Mouse (Mus musculus) heart, embryonic 12.5 days (tissue): ENCODE data around the gene Gkn1. TPM values are rescaled to one million over a fixed set of nuclear protein-coding genes. Genes with fewer than 3 reads are reported as not detected.

Source experiments
- ATAC-seq: fragments of 200-750 bp; cut with Nextera tagmentation; 2 replicates; pipeline ENCODE4 v1.8.0; 2017; ENCODE audit warnings: moderate TSS enrichment, moderate library complexity; ENCODE audit not compliant: insufficient number of reproducible peaks, low FRiP score
- H3K27ac ChIP-seq: fragments of 300-500 bp; sonication (generic); 2 replicates; pipeline ENCODE4 v1.5.1; 2016; ENCODE audit warnings: mild to moderate bottlenecking, moderate library complexity; ENCODE audit not compliant: poor library complexity, severe bottlenecking
- H3K27me3 ChIP-seq: fragments of 300-500 bp; sonication (generic); replicated peaks from 2 replicates; pipeline ENCODE4 v1.6.1; 2016; ENCODE audit warnings: mild to moderate bottlenecking, moderate library complexity
- H3K36me3 ChIP-seq: fragments of 300-500 bp; sonication (generic); 2 replicates; pipeline ENCODE4 v1.6.1; 2016; ENCODE audit warnings: mild to moderate bottlenecking, moderate library complexity
- H3K4me1 ChIP-seq: fragments of 300-500 bp; sonication (generic); replicated peaks from 2 replicates; pipeline ENCODE4 v1.6.1; 2016; ENCODE audit warnings: mild to moderate bottlenecking
- H3K4me2 ChIP-seq: fragments of 300-500 bp; sonication (generic); 2 replicates; pipeline ENCODE4 v1.6.1; 2016; ENCODE audit warnings: mild to moderate bottlenecking, moderate library complexity
- H3K4me3 ChIP-seq: fragments of 300-500 bp; sonication (generic); 2 replicates; pipeline ENCODE4 v1.5.1; 2016; ENCODE audit warnings: mild to moderate bottlenecking
- H3K9ac ChIP-seq: fragments of 300-500 bp; sonication (generic); 2 replicates; pipeline ENCODE4 v1.6.1; 2016; ENCODE audit warnings: mild to moderate bottlenecking, moderate library complexity
- H3K9me3 ChIP-seq: fragments of 300-500 bp; sonication (generic); replicated peaks from 2 replicates; pipeline ENCODE4 v1.6.1; 2016; ENCODE audit warnings: mild to moderate bottlenecking, moderate library complexity
- WGBS: fragments of 180-500 bp; shearing (Covaris S2); methylation state at CpG from one replicate; pipeline ENCODE4 v1.1.7; 2016; 5-methylcytosine and 5-hydroxymethylcytosine counted together
- polyA plus RNA-seq: library from polyadenylated mRNA; unstranded; fragments of >200 nt; fragmentation: Nextera tagmentation; extraction: Ambion mirVana; gene quantifications from 2 replicates; pipeline ENCODE4 v1.2.1, GENCODE M21; 2016

The Gkn1 gene
- polyA plus RNA-seq, 1 experiment from 2014 or later = not detected

DNA sequence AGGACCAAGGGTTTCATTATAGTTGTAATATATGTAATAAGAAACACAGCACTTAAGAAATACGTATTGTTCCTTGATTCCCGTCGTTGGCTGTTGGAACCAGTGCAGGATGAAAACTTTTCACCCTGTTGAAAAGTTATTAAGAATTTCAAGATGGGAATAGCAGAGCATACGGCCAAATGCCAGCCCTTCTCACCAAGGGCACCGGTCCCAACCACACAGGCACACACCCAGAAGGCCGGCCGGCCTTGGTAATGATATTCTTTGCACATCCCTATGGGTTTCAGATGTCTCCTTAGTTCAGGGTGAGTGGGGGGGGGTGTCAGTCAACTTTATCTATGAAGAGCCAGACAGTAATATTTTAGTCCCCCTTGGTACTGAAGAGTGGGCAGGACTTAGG is 32.1 kb downstream of the Gkn1 start:
- Histone ChIP-seq H3K4me1 (no peaks in the 10 kb centered on the region), H3K9me3 (no peaks in the 10 kb centered on the region), H3K27ac (no peak overlapping the region), H3K9ac (no peak overlapping the region), H3K36me3 (no peaks in the 10 kb centered on the region), H3K27me3 (no peaks in the 10 kb centered on the region), H3K4me2 (no peak overlapping the region), H3K4me3 (no peak overlapping the region)
- no peak for ATAC-seq
- 92% methylated on average over 7 of the region's 7 CpGs for WGBS

DNA sequence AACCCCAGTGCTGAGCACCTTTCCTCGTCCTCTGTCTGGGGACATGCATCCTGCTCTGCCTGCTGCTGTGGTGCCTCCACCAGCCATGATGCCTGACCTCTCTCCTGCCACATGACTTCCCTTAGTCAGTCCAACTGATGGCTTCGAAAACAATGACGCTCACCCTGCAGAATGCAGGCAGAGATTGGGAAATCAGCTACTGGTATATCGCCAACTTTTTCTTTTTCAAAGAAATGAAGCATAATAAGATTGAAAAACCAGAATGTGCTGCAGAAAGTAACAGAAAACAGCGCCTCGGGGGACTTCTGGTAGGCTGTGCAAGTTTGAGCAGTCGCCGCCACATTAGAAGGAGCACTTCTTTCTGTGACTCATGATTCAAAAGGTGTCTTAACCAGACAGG is 33.8 kb downstream of the Gkn1 start:
- ATAC-seq = no peak
- Histone ChIP-seq H3K27ac (no peak overlapping the region), H3K9ac (no peak overlapping the region), H3K4me1 (no peaks in the 10 kb centered on the region), H3K36me3 (no peaks in the 10 kb centered on the region), H3K4me3 (no peak overlapping the region), H3K4me2 (no peak overlapping the region), H3K27me3 (no peaks in the 10 kb centered on the region), H3K9me3 (no peaks in the 10 kb centered on the region)
- WGBS = 71% methylated on average over 8 of the region's 8 CpGs

DNA sequence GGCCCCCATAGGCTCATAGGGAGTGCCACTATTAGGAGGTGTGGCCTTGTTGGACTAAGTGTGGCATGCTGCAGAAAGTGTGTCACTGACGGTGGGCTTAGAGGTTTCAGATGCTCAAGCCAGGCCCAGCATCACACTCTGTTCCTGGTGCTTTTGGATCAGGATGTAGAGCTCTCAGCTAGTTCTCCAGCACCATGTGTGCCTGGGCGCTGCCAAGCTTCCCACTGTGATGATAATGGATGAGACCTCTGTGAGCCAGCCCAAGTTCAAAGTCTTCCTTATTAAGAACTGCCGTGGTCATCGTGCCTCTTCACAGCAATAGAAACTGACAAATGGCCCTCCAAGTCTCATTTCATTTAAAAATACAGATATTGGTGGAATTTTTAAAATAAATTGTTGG is 38.0 kb downstream of the Gkn1 start:
- no peak for ATAC-seq
- Histone ChIP-seq H3K27me3 (no peaks in the 10 kb centered on the region), H3K4me1 (no peaks in the 10 kb centered on the region), H3K9ac (no peak overlapping the region), H3K36me3 (peaks cover 7% of the 10 kb centered on the region; the same call in 1 of the 2 replicates), H3K27ac (no peak overlapping the region), H3K4me2 (no peak overlapping the region), H3K4me3 (no peak overlapping the region), H3K9me3 (no peaks in the 10 kb centered on the region)
- WGBS = 70% methylated on average over 4 of the region's 4 CpGs

DNA sequence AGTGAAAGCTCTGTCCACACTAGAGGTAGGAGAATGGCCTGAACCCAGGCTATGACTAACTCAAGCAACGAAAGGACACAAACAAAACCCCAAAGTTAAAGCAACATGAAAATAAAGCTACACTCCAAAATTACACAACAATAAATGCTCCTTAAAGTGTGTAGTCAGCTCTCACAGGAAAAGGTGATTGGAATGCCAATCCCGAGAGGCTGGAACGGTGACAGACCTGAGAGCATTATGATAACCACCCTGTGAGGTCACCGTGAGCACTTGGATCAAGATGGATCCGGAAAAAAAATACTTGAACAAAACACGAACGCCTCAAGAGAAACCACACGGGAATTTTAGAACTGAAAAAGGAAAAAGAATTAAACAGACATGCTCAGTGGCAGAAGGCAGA is 46.3 kb downstream of the Gkn1 start:
- 65% methylated on average over 8 of the region's 8 CpGs for WGBS
- no peaks in the 10 kb centered on the region for H3K4me1 ChIP-seq
- no peak overlapping the region for H3K4me2 ChIP-seq
- no peaks in the 10 kb centered on the region for H3K27me3 ChIP-seq
- no peak for ATAC-seq
- H3K9ac ChIP-seq = no peak overlapping the region
- H3K4me3 ChIP-seq = no peak overlapping the region
- H3K27ac ChIP-seq = no peak overlapping the region
- no peaks in the 10 kb centered on the region for H3K36me3 ChIP-seq
- H3K9me3 ChIP-seq = no peaks in the 10 kb centered on the region

DNA sequence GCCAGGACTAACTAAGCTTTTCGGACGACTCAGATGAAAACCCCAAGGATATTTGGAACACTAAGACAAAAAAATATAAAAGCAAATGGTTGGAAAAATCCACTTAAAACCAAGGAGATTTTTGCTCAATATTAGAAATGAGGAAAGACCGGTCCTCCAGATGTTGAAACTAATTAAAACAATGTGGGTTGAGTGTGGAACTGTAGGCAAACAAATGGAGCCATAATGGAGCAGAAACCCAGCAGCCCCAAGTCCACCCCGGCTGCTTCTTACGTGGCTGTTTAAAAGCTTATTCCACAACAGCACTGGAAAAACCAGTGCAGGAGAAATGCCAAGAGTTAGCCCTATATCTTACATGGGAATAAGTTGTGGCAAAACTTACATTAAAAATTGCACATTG is 48.0 kb downstream of the Gkn1 start:
- WGBS = 80% methylated on average over 5 of the region's 5 CpGs
- Histone ChIP-seq H3K4me2 (no peak overlapping the region), H3K36me3 (no peaks in the 10 kb centered on the region), H3K9me3 (no peaks in the 10 kb centered on the region), H3K4me1 (no peaks in the 10 kb centered on the region), H3K4me3 (no peak overlapping the region), H3K27ac (no peak overlapping the region), H3K9ac (no peak overlapping the region), H3K27me3 (no peaks in the 10 kb centered on the region)
- no peak for ATAC-seq

DNA sequence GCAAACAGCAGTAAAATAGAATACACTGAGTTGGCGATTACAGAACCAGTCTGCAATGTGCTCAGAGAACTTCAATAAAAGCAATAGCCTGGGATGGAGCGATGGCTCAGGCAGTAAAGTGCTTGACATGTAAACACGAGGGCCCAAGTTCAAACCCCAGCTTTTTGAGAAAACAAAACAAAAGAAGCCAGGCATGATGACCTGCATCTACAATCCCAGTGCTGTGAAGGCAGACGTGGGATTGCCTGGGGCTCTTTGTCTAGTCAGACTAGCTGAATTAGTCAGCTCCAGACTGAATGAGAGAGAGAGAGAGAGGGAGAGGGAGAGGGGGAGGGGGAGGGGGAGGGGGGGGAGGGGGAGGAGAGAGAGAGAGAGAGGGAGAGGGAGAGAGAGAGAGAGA is 48.8 kb downstream of the Gkn1 start:
- WGBS = 64% methylated on average over 4 of the region's 4 CpGs

More for the DNA sequence above, 48.8 kb downstream of the Gkn1 start:
- Histone ChIP-seq H3K4me1 (no peaks in the 10 kb centered on the region), H3K4me2 (no peak overlapping the region), H3K9ac (no peak overlapping the region), H3K4me3 (no peak overlapping the region), H3K27me3 (no peaks in the 10 kb centered on the region), H3K9me3 (no peaks in the 10 kb centered on the region), H3K27ac (no peak overlapping the region), H3K36me3 (no peaks in the 10 kb centered on the region)
- ATAC-seq = no peak

Other genes with a start within 250 kb of the Gkn1 start
- gene D6Ertd527e, start 246.2 kb downstream of the Gkn1 start, polyA plus RNA-seq = 0.10 TPM in 1 of 2 replicates, not detected in the other
- gene Antxr1, start 15.1 kb downstream of the Gkn1 start, polyA plus RNA-seq = 3.6 and 4.3 TPM in 2 replicates
- not detected in 2 replicates for gene Gkn2, start 22.4 kb upstream of the Gkn1 start, polyA plus RNA-seq
- 2.1 and 2.5 TPM in 2 replicates for gene Gkn3, start 38.0 kb upstream of the Gkn1 start, polyA plus RNA-seq
- 6.7 and 7.3 TPM in 2 replicates for gene Bmp10, start 78.1 kb upstream of the Gkn1 start, polyA plus RNA-seq
- 2.1 and 2.5 TPM in 2 replicates for gene Arhgap25, start 182.3 kb upstream of the Gkn1 start, polyA plus RNA-seq
- gene Prokr1, start 239.8 kb upstream of the Gkn1 start, polyA plus RNA-seq = 4.3 and 4.8 TPM in 2 replicates